Mouse (Mus musculus) midbrain, embryonic 11.5 days (tissue): Measurements from ENCODE around the gene Hist2h2bb. TPM values are rescaled to one million over a fixed set of nuclear protein-coding genes. Genes with fewer than 3 reads are reported as not detected.

ENCODE experiments used
- ATAC-seq: fragments of 200-750 bp; cut with Nextera tagmentation; 2 replicates; pipeline ENCODE4 v1.8.0; 2017; ENCODE audit warnings: moderate TSS enrichment, moderate library complexity; ENCODE audit not compliant: low FRiP score
- DNase-seq: peaks from one replicate; pipeline ENCODE4 v3.0.0; 2015; ENCODE audit warnings: low spot score; ENCODE audit errors: missing footprints
- H3K27ac ChIP-seq: fragments of 300-500 bp; sonication (generic); 2 replicates; pipeline ENCODE4 v1.5.1; 2014; ENCODE audit warnings: low read depth, low read length
- H3K27me3 ChIP-seq: fragments of 300-500 bp; sonication (generic); 2 replicates; pipeline ENCODE4 v1.6.1; 2014; ENCODE audit warnings: mild to moderate bottlenecking, low read length, moderate library complexity, mixed read lengths; ENCODE audit not compliant: control insufficient read depth, insufficient read depth
- H3K36me3 ChIP-seq: fragments of 300-500 bp; sonication (generic); 2 replicates; pipeline ENCODE4 v1.6.1; 2014; ENCODE audit warnings: mild to moderate bottlenecking, low read length, moderate library complexity, mixed read lengths; ENCODE audit not compliant: control insufficient read depth, insufficient read depth
- H3K4me1 ChIP-seq: fragments of 300-500 bp; sonication (generic); 2 replicates; pipeline ENCODE4 v1.6.1; 2014; ENCODE audit warnings: low read length; ENCODE audit not compliant: control insufficient read depth, insufficient read depth
- H3K4me2 ChIP-seq: fragments of 300-500 bp; sonication (generic); 2 replicates; pipeline ENCODE4 v1.6.1; 2014; ENCODE audit warnings: mild to moderate bottlenecking, moderate library complexity
- H3K4me3 ChIP-seq: fragments of 300-500 bp; sonication (generic); 2 replicates; pipeline ENCODE4 v1.5.1; 2014; ENCODE audit warnings: low read depth, low read length
- H3K9ac ChIP-seq: fragments of 300-500 bp; sonication (generic); 2 replicates; pipeline ENCODE4 v1.6.1; 2014; ENCODE audit warnings: low read length
- H3K9me3 ChIP-seq: fragments of 300-500 bp; sonication (generic); 2 replicates; pipeline ENCODE4 v1.6.1; 2016; ENCODE audit warnings: low read length; ENCODE audit not compliant: control insufficient read depth
- WGBS: fragments of 180-500 bp; shearing (Covaris S2); extraction: QIAGEN DNeasy Blood & Tissue Kit; methylation state at CpG from one replicate; pipeline ENCODE4 v1.1.7; 2014; 5-methylcytosine and 5-hydroxymethylcytosine counted together
- microRNA-seq: library from miRNA; unstranded; fragments of <30 nt; microRNA quantifications from one replicate; pipeline ENCODE4, GENCODE M21; 2017
- polyA plus RNA-seq: library from polyadenylated mRNA; unstranded; fragments of >200 nt; fragmentation: Nextera tagmentation; extraction: Ambion mirVana; gene quantifications from 2 replicates; pipeline ENCODE4 v1.2.1, GENCODE M21; 2014

Gene Hist2h2bb
- polyA plus RNA-seq, 1 experiment from 2014 or later: 26.8 TPM

- ATAC-seq: no peak
- Histone ChIP-seq H3K36me3 (no peaks in the 10 kb centered on the region), H3K9ac (no peak overlapping the region), H3K4me3 (no peak overlapping the region), H3K27ac (no peak overlapping the region), H3K4me1 (no peaks in the 10 kb centered on the region), H3K4me2 (no peak overlapping the region), H3K27me3 (no peaks in the 10 kb centered on the region), H3K9me3 (no peaks in the 10 kb centered on the region)
- WGBS: 86% methylated on average over 9 of the region's 9 CpGs
- DNase-seq: no peak
Observed at GRCm38 (mm10) chr3:96306506-96306905, 37.0 kb downstream of the Hist2h2bb start.

GRCm38 (mm10) chr3:96309441-96309840, 39.9 kb downstream of the Hist2h2bb start:
- Histone ChIP-seq H3K36me3 (no peaks in the 10 kb centered on the region), H3K4me1 (no peaks in the 10 kb centered on the region), H3K27me3 (no peaks in the 10 kb centered on the region), H3K9me3 (no peaks in the 10 kb centered on the region), H3K9ac (no peak overlapping the region), H3K4me3 (no peak overlapping the region), H3K4me2 (no peak overlapping the region), H3K27ac (no peak overlapping the region)
- DNase-seq (no peak), ATAC-seq (no peak)
- 74% methylated on average over 3 of the region's 3 CpGs for WGBS

GRCm38 (mm10) chr3:96312341-96313098, 43.0 kb downstream of the Hist2h2bb start:
- Histone ChIP-seq H3K36me3 (no peaks in the 10 kb centered on the region), H3K27me3 (no peaks in the 10 kb centered on the region), H3K9ac (no peak overlapping the region), H3K4me1 (no peaks in the 10 kb centered on the region), H3K4me3 (no peak overlapping the region), H3K4me2 (no peak overlapping the region), H3K27ac (no peak overlapping the region), H3K9me3 (no peaks in the 10 kb centered on the region)
- DNase-seq (peak; percentile 78), ATAC-seq (no peak)
- WGBS: 68% methylated on average over 8 of the region's 8 CpGs

Small RNA genes within 50 kb of the gene (microRNA-seq; reads per million reads assigned to microRNA genes)
- gene Gm44492: 1.1 reads per million
- gene Gm47311: not detected
- gene Gm47313: not detected

Other genes starting within 250 kb of the Hist2h2bb start
- 24.7 and 29.5 TPM in 2 replicates for gene Vps45, start 211.3 kb upstream of the Hist2h2bb start, polyA plus RNA-seq
- gene Otud7b, start 165.2 kb upstream of the Hist2h2bb start, polyA plus RNA-seq: 8.8 and 9.4 TPM in 2 replicates
- 10.5 and 12.8 TPM in 2 replicates for gene Mtmr11, start 107.7 kb upstream of the Hist2h2bb start, polyA plus RNA-seq
- gene Sf3b4, start 97.4 kb upstream of the Hist2h2bb start, polyA plus RNA-seq: 187 and 216 TPM in 2 replicates
- 9.4 and 10.3 TPM in 2 replicates for gene Sv2a, start 88.6 kb upstream of the Hist2h2bb start, polyA plus RNA-seq
- 70.4 and 83.9 TPM in 2 replicates for gene Bola1, start 50.0 kb upstream of the Hist2h2bb start, polyA plus RNA-seq
- 0.86 and 1.7 TPM in 2 replicates for gene Hist2h2ab, start 49.9 kb upstream of the Hist2h2bb start, polyA plus RNA-seq
- gene Hist2h2ac, start 48.9 kb upstream of the Hist2h2bb start, polyA plus RNA-seq: 12.7 and 16.0 TPM in 2 replicates
- 14.0 and 15.0 TPM in 2 replicates for gene Hist2h2be, start 48.6 kb upstream of the Hist2h2bb start, polyA plus RNA-seq
- 10.6 and 13.8 TPM in 2 replicates for gene Hist2h3c2, start 30.6 kb upstream of the Hist2h2bb start, polyA plus RNA-seq
- gene Hist2h2aa2, start 29.5 kb upstream of the Hist2h2bb start, polyA plus RNA-seq: 50.9 and 55.2 TPM in 2 replicates
- 16.3 and 17.4 TPM in 2 replicates for gene Hist2h2aa1, start 24.3 kb upstream of the Hist2h2bb start, polyA plus RNA-seq
- 1.1 and 2.7 TPM in 2 replicates for gene Hist2h3c1, start 23.1 kb upstream of the Hist2h2bb start, polyA plus RNA-seq
- gene Hist2h4, start 6.4 kb upstream of the Hist2h2bb start, polyA plus RNA-seq: 5.0 and 5.4 TPM in 2 replicates
- gene Hist2h3b, start 1.1 kb upstream of the Hist2h2bb start, polyA plus RNA-seq: 94.4 and 97.1 TPM in 2 replicates
- gene Fcgr1, start 24.2 kb downstream of the Hist2h2bb start, polyA plus RNA-seq: 1.7 and 2.1 TPM in 2 replicates
- not detected in 2 replicates for gene BC107364, start 182.6 kb downstream of the Hist2h2bb start, polyA plus RNA-seq